In the genomic region with DNA sequence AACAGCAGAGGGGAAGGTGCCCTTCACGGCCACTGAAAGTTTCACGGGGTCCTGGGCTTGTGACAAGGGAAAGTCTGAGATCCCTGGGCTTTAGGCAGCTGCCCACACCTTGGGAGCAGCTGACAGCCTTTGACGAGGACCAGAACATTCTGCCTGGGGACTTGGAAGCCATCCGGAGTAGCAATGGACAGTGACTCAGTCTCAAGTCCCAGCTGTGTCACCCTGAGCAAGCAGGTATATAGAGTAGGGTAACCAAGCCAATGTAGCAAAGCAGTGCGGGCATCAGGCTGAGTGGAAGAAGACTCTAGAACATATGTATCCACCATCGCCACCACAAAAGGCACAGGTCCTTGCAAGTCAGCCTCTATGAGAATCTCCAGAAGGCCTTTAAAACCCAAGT, we compare ENCODE assay signal across 21 mouse cellular contexts. TPM values are rescaled to one million over a fixed set of nuclear protein-coding genes. Genes with fewer than 3 reads are reported as not detected.
DNase-seq lines count a peak whose midpoint lies in the region; ATAC-seq and TF ChIP-seq lines count a peak whose summit lies in the region.
"Had no signal": no experiment of that assay in that cellular context is flagged by ENCODE, and none has a peak within 500 bp of the region (broad histone marks: within the 10 kb centered on the region; RNA-seq: fewer than 3 reads in every experiment).

No protein-coding gene starts in this region.

- no peaks in the 10 kb centered on the region for H3K9me3 ChIP-seq in forebrain, embryonic 13.5 days (replicated peaks)
- H3K9me3 ChIP-seq in forebrain, embryonic 10.5 days: no peaks in the 10 kb centered on the region
- no peaks in the 10 kb centered on the region for H3K9me3 ChIP-seq in hindbrain, embryonic 14.5 days (ENCODE audit: control insufficient read depth, low read length)
- no peaks in the 10 kb centered on the region for H3K9me3 ChIP-seq in midbrain, embryonic 15.5 days
- H3K9me3 ChIP-seq: embryonic facial prominence, embryonic 10.5 days; heart, embryonic 10.5 days; intestine, embryonic 15.5 days; limb, embryonic 15.5 days; megakaryocyte, embryonic 14.5 days had no signal

- no peaks in the 10 kb centered on the region for H3K27me3 ChIP-seq in forebrain, embryonic 13.5 days
- H3K27me3 ChIP-seq in forebrain, embryonic 10.5 days (ENCODE audit: poor library complexity, severe bottlenecking): peaks cover 29% of the 10 kb centered on the region
- no peaks in the 10 kb centered on the region for H3K27me3 ChIP-seq in hindbrain, embryonic 14.5 days (ENCODE audit: control insufficient read depth, insufficient read depth, low read length)
- no peaks in the 10 kb centered on the region for H3K27me3 ChIP-seq in midbrain, embryonic 15.5 days (replicated peaks)

- ATAC-seq in forebrain, embryonic 13.5 days: no peak
- ATAC-seq in hindbrain, embryonic 14.5 days (ENCODE audit: low FRiP score): no peak
- ATAC-seq in midbrain, embryonic 15.5 days (replicated peaks): no peak
- ATAC-seq in cerebellum, adult (ENCODE audit: insufficient number of reproducible peaks, low FRiP score, low TSS enrichment): no peak

- H3K27ac ChIP-seq in forebrain, embryonic 13.5 days: peak overlapping the region; percentile 93
- no peak overlapping the region for H3K27ac ChIP-seq in forebrain, embryonic 10.5 days
- peak overlapping the region; percentile 92 for H3K27ac ChIP-seq in hindbrain, embryonic 14.5 days
- H3K27ac ChIP-seq in midbrain, embryonic 15.5 days: peak overlapping the region; percentile 79; the same call in 1 of the 2 replicates
- no peak overlapping the region for H3K27ac ChIP-seq in gastrocnemius, adult 2 months
- H3K27ac ChIP-seq: embryonic facial prominence, embryonic 10.5 days; heart, embryonic 10.5 days; intestine, embryonic 15.5 days; limb, embryonic 15.5 days; stomach, postnatal 0 days had no signal

- DNase-seq in forebrain, embryonic 10.5 days (ENCODE audit: extremely low spot score, low spot score): no peak
- peak; percentile 77 for DNase-seq in MN1 (ENCODE audit: low spot score)
- DNase-seq in hindbrain, embryonic 14.5 days (ENCODE audit: low spot score): no peak
- no peak for DNase-seq in thymus, postnatal 14 days
- DNase-seq in gastrocnemius, adult 2 months: no peak
- DNase-seq: cerebellum, adult 11 months; cerebellum, postnatal 36 days; heart, postnatal 14 days; kidney, postnatal 25 days; lung, postnatal 10 days; right cerebral cortex, postnatal 14 days had no signal

- H3K9ac ChIP-seq in forebrain, embryonic 13.5 days: 0 out of 2 replicates have a peak overlapping the region, but pooled peaks have one; percentile 5
- H3K9ac ChIP-seq in hindbrain, embryonic 14.5 days: no peak overlapping the region
- H3K9ac ChIP-seq in midbrain, embryonic 15.5 days: no peak overlapping the region
- H3K9ac ChIP-seq: intestine, embryonic 15.5 days; limb, embryonic 15.5 days had no signal

- H3K36me3 ChIP-seq in forebrain, embryonic 13.5 days (ENCODE audit: poor library complexity, severe bottlenecking): no peaks in the 10 kb centered on the region
- H3K36me3 ChIP-seq in forebrain, embryonic 10.5 days (replicated peaks): no peaks in the 10 kb centered on the region
- no peaks in the 10 kb centered on the region for H3K36me3 ChIP-seq in hindbrain, embryonic 14.5 days (replicated peaks; ENCODE audit: control insufficient read depth, insufficient read depth)
- no peaks in the 10 kb centered on the region for H3K36me3 ChIP-seq in midbrain, embryonic 15.5 days (replicated peaks)
- H3K36me3 ChIP-seq: embryonic facial prominence, embryonic 10.5 days; heart, embryonic 10.5 days; intestine, embryonic 15.5 days; limb, embryonic 15.5 days had no signal

- 69% methylated on average over 6 of the region's 6 CpGs for WGBS in forebrain, embryonic 13.5 days
- WGBS in forebrain, embryonic 10.5 days: 73% methylated on average over 6 of the region's 6 CpGs
- 47% methylated on average over 6 of the region's 6 CpGs for WGBS in hindbrain, embryonic 14.5 days
- 65% methylated on average over 6 of the region's 6 CpGs for WGBS in midbrain, embryonic 15.5 days

- TF ChIP-seq CTCF in gastrocnemius, adult 2 months (IDR thresholded peaks at IDR 0.05): no peak

- intact Hi-C loops in gastrocnemius, adult 2 months (cut with DNase I): no loop called here

- H3K4me1 ChIP-seq in forebrain, embryonic 13.5 days: peaks cover 33% of the 10 kb centered on the region
- H3K4me1 ChIP-seq in forebrain, embryonic 10.5 days: peaks cover 27% of the 10 kb centered on the region
- H3K4me1 ChIP-seq in hindbrain, embryonic 14.5 days (replicated peaks; ENCODE audit: control insufficient read depth, insufficient read depth, low read length): peaks cover 31% of the 10 kb centered on the region
- H3K4me1 ChIP-seq in midbrain, embryonic 15.5 days: peaks cover 25% of the 10 kb centered on the region

- no peak overlapping the region for H3K4me2 ChIP-seq in forebrain, embryonic 13.5 days
- H3K4me2 ChIP-seq in hindbrain, embryonic 14.5 days (replicated peaks): no peak overlapping the region
- H3K4me2 ChIP-seq in midbrain, embryonic 15.5 days: no peak overlapping the region
- H3K4me2 ChIP-seq: intestine, embryonic 15.5 days; limb, embryonic 15.5 days had no signal

- H3K4me3 ChIP-seq in forebrain, embryonic 13.5 days: no peak overlapping the region
- no peak overlapping the region for H3K4me3 ChIP-seq in forebrain, embryonic 10.5 days
- no peak overlapping the region for H3K4me3 ChIP-seq in hindbrain, embryonic 14.5 days (replicated peaks; ENCODE audit: low read length)
- no peak overlapping the region for H3K4me3 ChIP-seq in midbrain, embryonic 15.5 days
- no peak overlapping the region for H3K4me3 ChIP-seq in gastrocnemius, adult 2 months
- H3K4me3 ChIP-seq: embryonic facial prominence, embryonic 10.5 days; heart, embryonic 10.5 days; intestine, embryonic 15.5 days; limb, embryonic 15.5 days; megakaryocyte, embryonic 14.5 days had no signal

RNA-seq across cellular contexts. Expression of a gene that starts 18.6 kb away (rescaled TPM):
- 1.7 and 1.8 TPM in 2 replicates for polyA plus RNA-seq in forebrain, embryonic 13.5 days (2015; fragmentation: Nextera tagmentation; extraction: Ambion mirVana)
- polyA plus RNA-seq in forebrain, embryonic 10.5 days (2016; fragmentation: Nextera tagmentation; extraction: Ambion mirVana): 0.05 and 0.15 TPM in 2 replicates
- polyA plus RNA-seq in hindbrain, embryonic 14.5 days (2014; fragmentation: Nextera tagmentation; extraction: Ambion mirVana): 6.0 and 8.5 TPM in 2 replicates
- polyA plus RNA-seq in midbrain, embryonic 15.5 days (2015; fragmentation: Nextera tagmentation; extraction: Ambion mirVana): 10.1 and 11.1 TPM in 2 replicates
- under 1 TPM in 1 of 2 experiments, not detected in 1; 0.03 TPM for total RNA-seq in gastrocnemius, adult 2 months (2021)
- polyA plus RNA-seq: heart, embryonic 10.5 days; liver, embryonic 16.5 days had no signal

RNA-seq across cellular contexts. Expression of a gene that starts 36.1 kb away (rescaled TPM):
- 136 and 138 TPM in 2 replicates for polyA plus RNA-seq in forebrain, embryonic 13.5 days (2015; fragmentation: Nextera tagmentation; extraction: Ambion mirVana)
- 71.1 and 83.6 TPM in 2 replicates for polyA plus RNA-seq in forebrain, embryonic 10.5 days (2016; fragmentation: Nextera tagmentation; extraction: Ambion mirVana)
- polyA plus RNA-seq in hindbrain, embryonic 14.5 days (2014; fragmentation: Nextera tagmentation; extraction: Ambion mirVana): 11.7 and 12.5 TPM in 2 replicates
- 27.1 and 30.1 TPM in 2 replicates for polyA plus RNA-seq in midbrain, embryonic 15.5 days (2015; fragmentation: Nextera tagmentation; extraction: Ambion mirVana)
- 1 to 10 TPM; 2.6 to 3.1 TPM for total RNA-seq in gastrocnemius, adult 2 months (2021)

Comparison
In these comparisons a context has a peak if more than half of its experiments do, and no peak if none do; other contexts are left out.
1. H3K27ac ChIP-seq: peak in forebrain, embryonic 13.5 days (single experiment), hindbrain, embryonic 14.5 days (single experiment) and midbrain, embryonic 15.5 days (single experiment); none in forebrain, embryonic 10.5 days (single experiment) and gastrocnemius, adult 2 months (single experiment).